Mouse (Mus musculus) cerebellum, adult 2 months (tissue): ENCODE data around the gene P2rx7.
"Not testable (repeated sequence)": the region's sequence is repeated elsewhere in the genome, so short reads cannot be mapped to it uniquely, and the experiment has no call there.

Source experiments
- CTCF ChIP-seq: fragments of 200-500 bp; IDR thresholded peaks from 2 replicates; pipeline ENCODE4 v1.5.1; 2011; ENCODE audit warnings: low read depth, mild to moderate bottlenecking, control low read depth, low read length, moderate library complexity, borderline replicate concordance; ENCODE audit not compliant: insufficient read depth
- POLR2A ChIP-seq: fragments of 200-500 bp; IDR thresholded peaks from 2 replicates; pipeline ENCODE4 v1.6.1; 2011; ENCODE audit warnings: low read length, control low read depth, borderline replicate concordance; ENCODE audit not compliant: insufficient read depth

GRCm38 (mm10) chr5:122671641-122672040 lies 27.9 kb downstream of the P2rx7 start:
- peak; percentile 41; the same call in 1 of the 2 replicates for TF ChIP-seq CTCF
- not testable (repeated sequence) for TF ChIP-seq POLR2A
